Mouse (Mus musculus): ENCODE results near the gene Edn3. TPM values are rescaled to one million over a fixed set of nuclear protein-coding genes. Genes with fewer than 3 reads are reported as not detected.

Edn3 gene
- polyA plus RNA-seq, 1 experiment from 2014 or later, result 19.2 TPM

DNA sequence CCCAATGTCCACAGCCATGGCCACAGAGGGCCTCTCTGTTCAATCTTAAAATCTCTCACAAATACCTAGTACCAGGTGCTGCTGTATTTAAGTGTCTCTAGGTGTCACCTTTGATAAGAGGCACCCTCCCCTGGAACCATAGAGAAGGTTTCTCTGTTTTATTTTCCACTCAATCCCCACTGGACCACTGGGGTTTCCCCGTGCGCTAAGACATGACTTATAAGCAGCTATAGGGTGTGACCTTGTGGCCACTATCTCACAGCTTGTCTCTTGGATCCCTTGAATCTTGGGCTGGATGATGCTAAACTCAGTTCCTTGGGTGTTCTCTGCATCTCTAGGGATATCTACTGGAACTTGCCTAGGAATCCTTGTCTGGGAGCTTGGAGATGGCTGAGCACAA lies 1.9 kb downstream of the Edn3 start:
- whole genome bisulfite sequencing, result 93% methylated on average over 2 of the region's 2 CpGs
- H3K27ac ChIP-seq, result no peak overlapping the region
- no peak for DNase-seq (ENCODE audit: low spot score)
- peaks cover 2% of the 10 kb centered on the region; the same call in 1 of the 2 replicates for H3K36me3 ChIP-seq
- H3K27me3 ChIP-seq (ENCODE audit: low read depth, poor library complexity, severe bottlenecking), result 0 out of 2 replicates have a peak, but pooled peaks cover 9% of the 10 kb centered on the region
- H3K4me1 ChIP-seq, result peaks cover 26% of the 10 kb centered on the region
- H3K9me3 ChIP-seq (replicated peaks), result no peaks in the 10 kb centered on the region
- H3K4me3 ChIP-seq, result no peak overlapping the region

DNA sequence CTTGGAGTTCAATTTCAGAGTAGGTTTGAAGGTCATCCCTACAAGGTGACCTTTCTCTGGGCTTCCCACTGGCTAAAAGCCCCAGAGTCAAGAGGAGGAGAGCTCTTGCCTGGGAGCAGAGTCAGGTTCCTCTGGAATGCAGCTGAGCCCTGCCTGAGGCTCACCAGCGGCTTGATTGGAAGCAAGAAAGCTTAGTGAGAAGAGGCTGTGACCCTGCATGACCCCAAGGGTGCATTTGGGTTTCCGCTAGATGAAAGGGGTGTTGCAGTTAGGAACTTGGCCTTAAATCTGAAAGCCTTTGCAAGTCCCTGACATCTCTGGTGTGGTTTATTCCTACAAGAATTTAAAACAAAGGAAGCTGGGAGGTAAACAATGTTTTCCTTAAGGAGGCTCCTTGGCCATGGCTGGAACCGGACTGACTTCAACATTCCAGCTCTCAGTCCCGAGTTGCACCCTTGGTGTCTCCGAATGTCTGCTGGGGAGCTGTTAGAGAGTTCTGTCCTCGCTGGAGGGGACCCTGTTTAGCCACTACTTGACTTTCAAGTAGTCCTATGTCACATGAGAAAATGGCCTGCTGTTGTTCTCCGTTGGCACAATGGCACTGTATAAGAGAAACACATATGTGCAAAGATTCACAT lies 8.6 kb downstream of the Edn3 start:
- no peaks in the 10 kb centered on the region for H3K9me3 ChIP-seq (replicated peaks)
- H3K27me3 ChIP-seq (ENCODE audit: low read depth, poor library complexity, severe bottlenecking), result no peaks in the 10 kb centered on the region
- DNase-seq (ENCODE audit: low spot score), result no peak
- 45% methylated on average over 7 of the region's 7 CpGs for WGBS
- peaks cover 31% of the 10 kb centered on the region for H3K4me1 ChIP-seq
- H3K4me3 ChIP-seq, result no peak overlapping the region
- H3K27ac ChIP-seq, result peak overlapping the region; percentile 66; the same call in 1 of the 2 replicates
- peaks cover 9% of the 10 kb centered on the region; the same call in 1 of the 2 replicates for H3K36me3 ChIP-seq

DNA sequence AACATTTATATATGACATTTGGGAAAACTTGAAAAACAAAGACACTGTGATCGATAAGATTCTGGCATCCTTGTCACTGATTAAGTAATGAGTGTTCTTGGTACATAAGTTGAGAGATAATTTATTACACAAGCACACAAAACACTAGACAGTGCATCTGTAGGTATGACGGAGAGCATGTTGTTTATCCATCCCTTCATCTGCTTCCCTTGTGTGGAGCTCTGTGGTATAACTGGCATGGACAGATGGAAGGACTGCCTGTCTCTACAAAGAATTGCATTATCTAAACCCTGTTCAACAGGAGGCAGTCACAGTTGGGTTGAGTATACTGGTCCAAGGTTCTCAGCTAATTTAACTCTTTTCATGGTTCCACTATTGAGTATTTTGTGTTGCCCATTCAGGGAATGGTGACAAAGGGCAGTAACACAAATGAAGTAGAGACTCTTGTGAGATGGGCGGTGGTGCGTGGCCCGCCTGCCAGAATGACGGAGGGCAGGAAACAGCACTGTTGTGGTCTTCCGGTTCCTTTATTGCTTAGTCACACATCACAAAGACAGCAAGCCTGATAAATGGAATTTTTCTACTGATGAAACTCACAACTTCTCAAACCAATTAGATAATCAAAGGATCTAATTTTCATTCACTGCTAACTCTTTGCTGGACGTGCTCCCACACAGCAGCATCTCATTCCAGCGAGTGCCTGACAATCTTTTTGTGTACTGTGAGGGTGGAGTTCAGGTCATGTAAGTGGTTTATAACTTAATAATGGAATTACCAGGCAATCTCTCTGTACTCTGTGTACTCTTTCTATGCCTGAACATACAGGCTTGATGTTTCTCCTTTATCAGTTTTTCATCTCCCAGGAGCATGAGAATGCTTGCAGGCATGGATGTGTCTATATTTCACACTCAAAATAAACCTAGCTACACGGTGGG lies 14.0 kb downstream of the Edn3 start:
- Histone ChIP-seq H3K27ac (no peak overlapping the region), H3K9me3 (replicated peaks) (no peaks in the 10 kb centered on the region), H3K36me3 (peaks cover 13% of the 10 kb centered on the region; the same call in 1 of the 2 replicates), H3K4me3 (no peak overlapping the region), H3K4me1 (peaks cover 33% of the 10 kb centered on the region), H3K27me3 (ENCODE audit: low read depth, poor library complexity, severe bottlenecking) (no peaks in the 10 kb centered on the region)
- no peak for DNase-seq (ENCODE audit: low spot score)
- WGBS, result 88% methylated on average over 10 of the region's 10 CpGs

DNA sequence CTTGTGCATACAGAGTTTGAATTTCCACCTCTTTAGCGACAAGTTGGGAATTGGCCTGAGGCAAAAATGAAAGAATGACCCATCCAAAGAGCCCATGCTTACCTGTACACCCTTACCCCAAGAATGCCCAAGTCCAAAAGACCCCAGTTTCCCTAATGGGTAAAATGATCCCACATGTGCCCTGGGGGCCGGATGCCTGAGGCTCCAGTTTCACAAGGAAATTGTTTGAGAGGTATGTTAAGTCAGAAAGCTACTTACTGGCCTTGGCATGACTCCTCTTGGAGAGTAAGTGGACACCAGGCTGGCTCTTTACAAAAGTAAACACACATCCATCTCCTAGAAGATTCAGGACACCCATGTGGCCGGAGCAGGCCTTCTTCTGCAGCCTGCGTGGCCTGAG lies 21.6 kb downstream of the Edn3 start:
- Histone ChIP-seq H3K36me3 (no peaks in the 10 kb centered on the region), H3K4me1 (peaks cover 41% of the 10 kb centered on the region), H3K27me3 (ENCODE audit: low read depth, poor library complexity, severe bottlenecking) (no peaks in the 10 kb centered on the region), H3K4me3 (no peak overlapping the region), H3K27ac (peak overlapping the region; percentile 67), H3K9me3 (replicated peaks) (no peaks in the 10 kb centered on the region)
- DNase-seq (ENCODE audit: low spot score), result no peak
- WGBS, result 65% methylated on average over 4 of the region's 4 CpGs

DNA sequence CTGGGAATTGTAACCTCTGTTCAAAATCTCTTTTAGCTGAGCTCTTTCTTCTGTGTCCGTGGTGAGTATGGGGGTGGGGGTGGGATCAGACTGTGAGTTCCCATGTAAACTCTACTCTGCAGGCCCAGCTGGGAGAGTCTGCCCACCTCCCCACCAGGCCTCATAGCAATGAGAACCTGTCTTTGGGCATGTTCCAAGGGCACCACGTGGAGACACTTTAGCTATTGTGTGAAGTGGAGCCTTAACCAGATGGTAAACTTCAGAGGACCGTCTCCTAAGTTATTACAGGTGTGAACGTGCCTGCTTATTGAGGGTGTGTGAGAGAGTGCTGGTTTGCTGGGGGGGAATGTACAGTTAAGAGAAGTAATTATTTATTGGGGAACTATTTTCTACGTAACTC lies 22.5 kb downstream of the Edn3 start:
- Histone ChIP-seq H3K27me3 (ENCODE audit: low read depth, poor library complexity, severe bottlenecking) (no peaks in the 10 kb centered on the region), H3K4me1 (peaks cover 34% of the 10 kb centered on the region), H3K36me3 (no peaks in the 10 kb centered on the region), H3K27ac (peak overlapping the region; percentile 67), H3K4me3 (no peak overlapping the region), H3K9me3 (replicated peaks) (no peaks in the 10 kb centered on the region)
- 69% methylated on average over 5 of the region's 5 CpGs for WGBS
- no peak for DNase-seq (ENCODE audit: low spot score)

DNA sequence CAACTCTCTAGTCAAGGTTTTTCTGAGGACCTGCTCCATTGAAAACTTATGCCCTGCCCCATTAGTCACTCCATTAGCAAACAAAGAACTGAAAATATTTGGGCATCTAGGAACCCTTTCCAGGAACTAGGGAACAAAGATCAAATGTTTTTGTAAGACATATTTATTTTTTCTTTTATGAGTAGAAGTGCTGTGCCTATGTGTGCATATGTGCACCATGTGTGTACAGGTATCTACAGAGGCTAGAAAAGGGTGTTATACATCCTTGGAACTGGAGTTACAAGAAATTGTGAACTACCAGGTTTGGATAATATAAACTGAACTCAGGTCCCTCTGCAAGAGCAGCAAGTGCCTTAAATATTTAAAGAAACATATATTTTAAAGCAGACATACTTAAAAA lies 28.4 kb downstream of the Edn3 start:
- H3K4me3 ChIP-seq, result no peak overlapping the region
- H3K27me3 ChIP-seq (ENCODE audit: low read depth, poor library complexity, severe bottlenecking), result no peaks in the 10 kb centered on the region
- no peak for DNase-seq (ENCODE audit: low spot score)
- peaks cover 10% of the 10 kb centered on the region; the same call in 1 of the 2 replicates for H3K4me1 ChIP-seq
- no peak overlapping the region for H3K27ac ChIP-seq
- H3K36me3 ChIP-seq, result no peaks in the 10 kb centered on the region
- H3K9me3 ChIP-seq (replicated peaks), result no peaks in the 10 kb centered on the region

DNA sequence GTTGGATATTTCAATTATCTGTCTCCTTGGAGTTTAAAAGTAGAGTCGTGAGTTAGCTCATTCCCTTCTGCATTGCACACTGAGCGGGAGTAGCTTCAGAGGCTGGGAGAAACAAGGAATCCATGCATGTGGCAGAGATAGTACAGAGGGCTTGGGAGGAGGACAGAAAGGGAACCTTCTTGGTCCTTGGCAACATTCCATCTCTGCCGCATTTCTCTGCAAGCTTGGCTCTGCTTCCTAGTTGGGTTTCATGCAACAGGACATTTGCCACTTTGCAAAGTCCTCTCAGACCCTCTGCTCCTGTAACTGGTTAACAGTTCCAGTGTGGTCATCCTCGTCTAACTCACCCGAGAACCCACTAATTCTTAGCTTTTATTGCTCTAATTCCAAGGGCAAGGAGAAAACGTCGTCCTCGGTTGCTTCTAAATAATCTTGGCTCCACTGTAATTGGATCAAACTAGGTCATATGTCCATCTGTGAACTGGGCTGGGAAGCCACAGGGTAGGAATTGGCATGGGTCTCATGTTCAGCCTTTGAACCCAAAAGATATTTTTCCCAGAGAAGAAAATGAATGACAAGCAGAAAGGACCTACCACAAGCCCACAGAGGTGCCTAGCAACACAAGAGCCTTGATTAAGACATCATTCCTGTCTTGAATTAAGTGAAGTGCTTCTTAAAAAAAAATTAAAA lies 32.2 kb downstream of the Edn3 start:
- Histone ChIP-seq H3K27me3 (ENCODE audit: low read depth, poor library complexity, severe bottlenecking) (no peaks in the 10 kb centered on the region), H3K36me3 (no peaks in the 10 kb centered on the region), H3K4me1 (peaks cover 10% of the 10 kb centered on the region; the same call in 1 of the 2 replicates), H3K9me3 (replicated peaks) (no peaks in the 10 kb centered on the region), H3K4me3 (no peak overlapping the region), H3K27ac (no peak overlapping the region)
- no peak for DNase-seq (ENCODE audit: low spot score)
- WGBS, result 83% methylated on average over 8 of the region's 8 CpGs

DNA sequence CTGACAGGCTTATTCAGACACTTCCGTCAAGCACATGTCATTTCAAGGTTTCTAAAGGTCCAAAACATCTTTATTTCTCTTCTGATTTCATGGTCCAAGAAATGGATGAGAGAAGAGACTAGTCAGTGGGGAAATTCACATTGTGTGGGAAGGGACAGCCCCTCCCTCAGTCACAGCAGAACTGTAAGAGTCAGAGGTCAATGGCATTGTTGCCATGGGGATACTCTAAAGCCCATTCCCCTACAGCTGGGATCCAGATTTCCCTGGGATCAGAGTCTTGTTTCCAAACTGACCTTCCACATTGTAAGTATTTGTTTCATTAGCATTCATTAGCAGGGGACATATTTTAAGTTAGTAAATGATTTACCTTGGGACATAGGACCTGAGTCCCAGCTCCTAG lies 32.8 kb downstream of the Edn3 start:
- no peak for DNase-seq (ENCODE audit: low spot score)
- WGBS, result 85% methylated on average over 1 of the region's 1 CpGs
- no peaks in the 10 kb centered on the region for H3K36me3 ChIP-seq

DNA sequence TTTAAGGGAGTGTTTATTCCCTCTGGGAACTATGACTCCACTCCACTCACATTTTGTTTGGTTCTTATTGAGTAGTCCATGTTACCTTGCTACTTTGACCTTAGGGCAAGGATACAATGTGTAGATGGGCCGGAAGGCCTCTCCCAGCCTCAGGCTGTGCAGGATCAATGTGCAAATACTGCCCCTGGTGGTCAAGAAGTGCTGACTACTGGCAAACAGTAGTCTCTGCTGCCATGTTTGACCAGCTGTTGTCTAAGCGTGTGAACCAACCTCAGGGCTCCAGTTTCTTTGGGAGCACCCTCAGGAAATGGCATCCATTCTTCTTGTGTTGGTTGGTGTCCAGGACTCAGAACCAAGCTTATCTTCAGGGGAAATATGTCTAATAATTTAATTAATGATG lies 36.6 kb downstream of the Edn3 start:
- 89% methylated on average over 2 of the region's 2 CpGs for WGBS
- Histone ChIP-seq H3K4me3 (no peak overlapping the region), H3K27ac (no peak overlapping the region), H3K27me3 (ENCODE audit: low read depth, poor library complexity, severe bottlenecking) (no peaks in the 10 kb centered on the region), H3K4me1 (peaks cover 10% of the 10 kb centered on the region; the same call in 1 of the 2 replicates), H3K9me3 (replicated peaks) (no peaks in the 10 kb centered on the region), H3K36me3 (no peaks in the 10 kb centered on the region)
- no peak for DNase-seq (ENCODE audit: low spot score)

More for the DNA sequence above, 32.8 kb downstream of the Edn3 start:
- H3K9me3 ChIP-seq (replicated peaks), result no peaks in the 10 kb centered on the region
- H3K4me1 ChIP-seq, result peaks cover 10% of the 10 kb centered on the region; the same call in 1 of the 2 replicates
- no peak overlapping the region for H3K27ac ChIP-seq
- no peak overlapping the region for H3K4me3 ChIP-seq
- H3K27me3 ChIP-seq (ENCODE audit: low read depth, poor library complexity, severe bottlenecking), result no peaks in the 10 kb centered on the region

DNA sequence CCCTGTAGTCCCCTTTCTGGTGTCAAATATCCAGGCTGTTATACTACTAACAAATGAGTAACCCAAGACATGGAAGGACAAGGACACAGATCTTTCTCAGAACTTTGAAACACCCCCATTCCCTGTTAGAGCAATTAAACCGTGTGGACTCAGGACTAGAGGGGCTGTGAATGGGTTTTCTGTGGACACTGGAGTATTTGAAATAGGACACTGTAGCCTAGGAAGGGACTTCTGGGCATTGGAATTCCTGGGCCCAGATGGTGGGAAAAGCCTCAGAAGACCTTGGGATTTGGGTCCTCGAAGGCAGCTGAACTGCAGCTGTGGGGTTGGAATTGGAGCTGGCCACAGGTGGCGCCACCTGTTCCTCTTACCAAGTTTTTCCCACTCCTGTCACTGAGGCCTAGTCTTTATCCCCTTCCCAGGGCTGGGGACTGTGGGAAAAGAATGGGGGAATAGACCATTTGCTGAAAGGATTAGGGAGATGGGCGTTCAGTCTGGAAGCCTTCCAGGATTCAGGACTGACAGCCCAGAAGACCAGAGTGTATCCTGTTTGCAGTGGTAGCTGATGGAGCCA lies 37.2 kb downstream of the Edn3 start:
- no peak overlapping the region for H3K27ac ChIP-seq
- DNase-seq (ENCODE audit: low spot score), result no peak
- no peaks in the 10 kb centered on the region for H3K9me3 ChIP-seq (replicated peaks)
- H3K27me3 ChIP-seq (ENCODE audit: low read depth, poor library complexity, severe bottlenecking), result no peaks in the 10 kb centered on the region
- H3K36me3 ChIP-seq, result no peaks in the 10 kb centered on the region
- peaks cover 9% of the 10 kb centered on the region; the same call in 1 of the 2 replicates for H3K4me1 ChIP-seq
- H3K4me3 ChIP-seq, result no peak overlapping the region
- WGBS, result 79% methylated on average over 4 of the region's 4 CpGs

DNA sequence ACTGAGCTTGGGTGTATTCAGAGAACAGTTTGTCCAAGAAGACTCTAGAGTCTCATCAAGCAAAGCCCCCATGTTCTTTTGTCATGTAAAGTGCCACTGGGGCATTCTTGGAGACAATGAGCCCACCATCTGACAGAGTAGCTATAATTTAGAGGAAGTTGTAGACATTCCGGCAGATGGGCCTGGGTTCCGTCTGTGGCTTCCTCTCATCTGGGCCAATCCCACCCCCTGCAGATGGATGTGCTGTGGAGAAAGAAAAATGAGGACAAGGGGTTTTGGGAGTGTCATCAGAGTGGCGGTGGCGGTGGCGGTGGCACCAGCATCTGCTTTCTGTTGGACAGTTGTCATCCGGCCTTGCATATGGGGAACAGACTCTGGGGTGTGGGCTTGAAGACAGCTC lies 42.0 kb downstream of the Edn3 start:
- DNase-seq (ENCODE audit: low spot score), result no peak
- no peak overlapping the region for H3K4me3 ChIP-seq
- no peak overlapping the region for H3K27ac ChIP-seq
- no peaks in the 10 kb centered on the region for H3K27me3 ChIP-seq (ENCODE audit: low read depth, poor library complexity, severe bottlenecking)
- H3K9me3 ChIP-seq (replicated peaks), result no peaks in the 10 kb centered on the region
- no peaks in the 10 kb centered on the region for H3K4me1 ChIP-seq
- no peaks in the 10 kb centered on the region for H3K36me3 ChIP-seq
- WGBS, result 91% methylated on average over 6 of the region's 6 CpGs

DNA sequence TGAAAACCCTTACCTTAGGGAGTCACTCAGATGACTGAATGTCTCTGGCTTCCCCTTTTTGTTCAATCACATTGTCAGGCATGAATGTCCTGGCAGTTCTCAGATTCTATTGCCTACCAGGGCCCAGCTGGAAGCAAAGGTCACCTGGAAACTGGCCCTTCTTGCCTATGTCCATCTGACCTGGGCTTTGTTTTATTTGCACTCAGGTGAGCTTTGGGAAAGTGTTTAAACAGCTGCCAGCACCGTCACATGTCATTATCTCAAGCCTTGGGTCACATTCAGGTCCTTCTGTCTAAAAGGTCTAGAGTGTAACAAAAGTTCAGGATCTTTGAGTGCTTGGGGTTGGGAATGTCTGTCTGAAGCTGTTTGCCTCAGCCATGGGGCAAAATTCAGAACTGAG lies 43.2 kb downstream of the Edn3 start:
- 88% methylated on average over 1 of the region's 1 CpGs for WGBS
- H3K4me1 ChIP-seq, result peaks cover under 1% of the 10 kb centered on the region
- no peak for DNase-seq (ENCODE audit: low spot score)

More for the DNA sequence above, 43.2 kb downstream of the Edn3 start:
- Histone ChIP-seq H3K9me3 (replicated peaks) (no peaks in the 10 kb centered on the region), H3K36me3 (no peaks in the 10 kb centered on the region), H3K4me3 (no peak overlapping the region), H3K27ac (no peak overlapping the region), H3K27me3 (ENCODE audit: low read depth, poor library complexity, severe bottlenecking) (no peaks in the 10 kb centered on the region)
